Mouse (Mus musculus) erythroblast, adult 5-6 weeks (primary cell): ENCODE results near the gene Rpl38. TPM values are rescaled to one million over a fixed set of nuclear protein-coding genes. Genes with fewer than 3 reads are reported as not detected.

Experiments used
- ATAC-seq: replicated peaks from 2 replicates; pipeline ENCODE4 v1.8.0; 2016; ENCODE audit warnings: moderate number of reproducible peaks, mild to moderate bottlenecking, moderate TSS enrichment, inconsistent platforms; ENCODE audit not compliant: poor library complexity, low FRiP score, severe bottlenecking
- total RNA-seq, 2 experiments: library from RNA; stranded (forward) in 1 of 2; stranded (reverse) in 1 of 2; fragments of 150-400 nt in 1 of 2; fragments of 200-764, 138-1000 nt in 1 of 2; gene quantifications; 2 replicates each; pipeline versions ENCODE4 v1.2.3 to v1.2.4; 2015 to 2017; ENCODE audit warnings: low replicate concordance in 2 of 2

Rpl38 gene
- 178 and 282 TPM in 2 replicates for total RNA-seq (2015; ENCODE audit: low replicate concordance)
- 361 and 369 TPM in 2 replicates for total RNA-seq (2017; ENCODE audit: low replicate concordance)

DNA sequence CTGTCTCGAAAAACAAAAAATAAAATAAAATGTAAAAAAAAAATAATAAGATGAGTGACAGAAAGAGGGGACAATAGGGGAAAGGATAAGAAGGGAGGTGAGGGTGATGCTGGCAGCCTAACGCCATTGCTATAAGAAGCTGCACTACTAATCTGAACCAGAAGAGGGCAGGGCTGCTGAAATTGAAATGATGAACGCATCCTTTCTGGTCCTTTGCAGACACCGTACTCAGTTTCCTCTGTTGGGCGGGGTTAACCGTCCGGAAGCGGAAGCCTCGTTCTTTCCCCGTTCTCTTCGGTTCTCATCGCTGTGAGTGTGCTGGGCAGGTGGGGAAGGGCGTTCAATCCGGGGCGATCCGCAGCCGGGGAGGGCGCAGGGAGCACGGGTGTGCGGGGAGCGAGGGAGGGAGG is at the start of gene Rpl38:
TSS of gene Rpl38 (plus strand) at position 224 of the 410 bp plus-strand sequence.
- ATAC-seq, result peak; percentile 87

DNA sequence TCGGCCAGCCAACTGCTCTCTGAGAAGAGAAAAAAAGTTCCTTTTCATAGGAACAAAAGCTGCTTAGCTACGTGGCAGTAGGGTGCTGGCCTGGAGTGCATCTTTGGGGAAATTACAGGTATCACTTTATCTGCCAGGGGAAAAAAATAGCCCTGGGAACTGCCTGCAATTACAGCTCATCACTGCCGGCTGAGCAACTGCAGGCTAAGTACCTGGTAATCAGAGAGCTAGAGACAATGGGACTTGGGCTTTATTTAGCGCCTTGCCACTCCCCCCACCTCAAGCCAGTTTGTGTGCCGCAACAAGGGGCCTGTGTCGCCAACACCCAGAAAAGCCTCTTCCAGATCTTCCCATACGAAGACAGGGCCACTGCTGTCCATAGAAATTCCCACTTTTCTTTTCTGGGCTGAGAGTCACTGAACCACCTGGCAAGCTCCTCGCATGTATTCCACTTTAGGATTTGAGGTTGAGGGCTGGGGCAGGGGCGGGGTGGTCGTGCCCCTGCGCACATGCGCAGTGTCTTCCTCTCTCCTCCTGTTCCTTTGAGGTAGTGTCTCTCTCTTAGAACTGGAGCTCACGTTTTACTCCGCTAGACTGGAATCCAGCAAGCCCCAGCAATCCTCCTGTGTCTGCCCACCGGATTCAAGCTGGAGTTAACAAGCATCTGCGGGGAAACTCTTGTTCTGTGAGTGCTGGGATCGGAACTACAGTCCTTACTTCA is 49.5 kb upstream of the Rpl38 start:
- ATAC-seq, result no peak

DNA sequence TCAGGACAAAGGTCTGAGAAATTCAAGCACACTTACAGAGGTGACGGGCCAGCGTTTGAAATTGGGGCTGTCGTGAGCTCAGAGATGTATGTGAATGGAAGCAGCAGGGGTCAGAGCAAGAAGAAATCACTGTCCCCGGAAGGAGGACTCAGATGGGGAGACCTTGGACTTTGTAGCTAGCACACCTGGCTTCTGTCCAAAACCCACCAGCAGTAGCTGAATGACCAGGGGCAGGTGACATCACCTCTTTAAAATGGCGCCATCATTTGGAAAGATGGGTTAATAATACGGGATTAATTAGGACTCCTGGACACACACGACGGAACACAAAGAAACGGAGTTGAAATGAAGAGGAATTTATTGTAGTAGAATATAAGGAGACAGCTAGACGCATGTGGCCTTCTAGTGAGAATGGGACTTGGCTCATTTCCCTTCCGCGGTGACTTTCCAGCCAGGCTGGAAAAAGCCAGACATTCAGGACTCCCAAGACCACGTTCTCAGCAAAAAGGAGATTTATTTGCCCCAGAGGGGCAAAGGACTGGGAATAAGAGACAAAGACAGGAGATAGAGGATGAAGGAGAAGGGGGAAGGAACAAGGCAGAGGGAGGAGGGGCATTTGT is 42.1 kb upstream of the Rpl38 start:
- ATAC-seq, result no peak

DNA sequence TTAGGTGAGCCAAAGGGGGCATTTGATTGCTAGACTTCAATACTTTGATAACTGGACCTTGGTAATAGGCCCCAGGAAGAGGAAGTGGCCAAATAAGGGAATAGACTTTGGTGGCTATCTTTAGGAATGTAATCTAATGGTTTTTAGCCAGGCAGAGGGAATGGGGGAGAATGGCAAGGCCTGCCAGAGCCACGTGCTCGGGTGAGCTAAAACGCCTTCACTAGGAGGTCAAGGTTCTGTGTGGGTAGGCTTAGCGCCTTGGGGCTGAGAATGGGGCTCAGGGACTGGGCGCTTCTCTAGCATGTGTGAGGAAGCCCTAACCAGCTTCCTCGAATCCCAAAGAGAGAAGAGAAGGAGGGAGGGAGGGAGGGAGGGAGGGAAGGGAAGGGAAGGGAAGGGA is 41.3 kb upstream of the Rpl38 start:
- ATAC-seq, result no peak

DNA sequence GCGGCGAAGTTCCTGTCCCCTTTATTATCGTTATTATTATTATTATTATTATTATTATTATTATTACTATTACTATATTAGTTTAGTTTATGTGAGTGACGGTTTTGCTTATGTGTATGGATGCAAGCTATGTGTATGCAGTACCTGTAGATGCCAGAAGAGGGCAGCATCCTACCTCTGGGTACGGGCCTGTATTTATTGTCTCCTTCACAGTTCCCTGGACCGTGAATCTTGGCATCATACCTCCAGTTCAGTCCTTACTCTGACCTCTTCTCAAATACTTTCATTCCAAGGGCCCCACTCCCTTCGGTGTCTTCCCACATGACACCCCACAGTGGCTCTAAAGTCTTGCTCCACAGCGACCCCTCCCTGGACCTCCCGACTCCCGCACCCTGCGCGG is 40.3 kb upstream of the Rpl38 start:
- ATAC-seq, result no peak

DNA sequence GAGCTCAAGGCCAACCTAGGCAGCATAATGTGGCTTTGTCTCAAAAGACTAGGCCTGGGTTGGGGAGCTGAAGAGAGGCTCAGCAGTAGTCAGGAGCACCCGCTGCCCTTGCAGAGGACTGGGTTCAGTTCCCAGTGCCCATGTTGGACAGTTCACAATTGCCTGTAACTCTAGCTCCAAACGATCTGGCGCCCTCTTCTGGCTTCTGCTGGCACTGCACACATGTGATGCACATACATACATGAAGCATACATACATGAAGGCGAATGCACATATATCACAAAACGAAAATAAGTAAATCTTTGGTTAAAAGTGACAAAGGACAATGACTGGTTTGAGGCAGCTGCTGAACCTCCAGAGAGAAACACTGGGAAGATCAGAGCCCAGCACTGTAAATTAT is 38.3 kb upstream of the Rpl38 start:
- no peak for ATAC-seq

DNA sequence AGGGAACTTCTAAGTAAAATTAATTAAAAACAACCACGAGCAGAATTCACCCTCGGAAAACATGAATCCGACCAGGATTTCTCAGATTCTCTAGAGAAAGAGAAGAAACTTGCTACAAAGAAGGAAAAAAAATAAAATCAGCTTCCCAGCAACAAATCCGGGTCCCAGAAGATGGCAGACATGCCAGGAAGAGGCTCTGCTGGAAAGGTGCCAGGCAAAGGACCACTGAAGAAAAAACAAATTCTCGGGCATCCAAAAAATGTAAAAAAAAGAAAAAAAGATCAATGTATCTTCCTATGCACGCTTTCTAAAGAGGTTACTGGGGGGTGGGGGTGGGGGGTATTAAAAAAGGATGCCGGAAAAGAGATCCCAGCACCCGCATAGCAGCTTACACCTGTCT is 36.1 kb upstream of the Rpl38 start:
- no peak for ATAC-seq

DNA sequence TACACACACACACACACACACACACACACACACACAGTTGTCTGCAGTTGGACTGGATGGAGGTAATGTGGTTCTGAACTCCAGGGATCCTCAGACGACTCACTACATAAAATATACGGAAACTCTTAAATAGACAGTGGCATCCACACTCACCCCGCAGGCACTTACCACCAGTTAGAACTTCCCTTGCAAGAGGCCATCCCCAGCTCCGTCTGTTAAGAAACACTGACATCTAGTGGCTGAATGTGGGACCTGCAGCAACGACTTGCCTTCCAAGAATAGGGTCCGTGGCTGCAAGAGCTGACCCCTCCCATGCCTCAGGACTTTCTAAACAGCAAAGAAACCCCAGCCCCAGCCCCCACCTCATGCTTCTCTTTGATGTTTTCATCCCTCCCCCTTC is 32.0 kb upstream of the Rpl38 start:
- ATAC-seq, result peak; percentile 73

DNA sequence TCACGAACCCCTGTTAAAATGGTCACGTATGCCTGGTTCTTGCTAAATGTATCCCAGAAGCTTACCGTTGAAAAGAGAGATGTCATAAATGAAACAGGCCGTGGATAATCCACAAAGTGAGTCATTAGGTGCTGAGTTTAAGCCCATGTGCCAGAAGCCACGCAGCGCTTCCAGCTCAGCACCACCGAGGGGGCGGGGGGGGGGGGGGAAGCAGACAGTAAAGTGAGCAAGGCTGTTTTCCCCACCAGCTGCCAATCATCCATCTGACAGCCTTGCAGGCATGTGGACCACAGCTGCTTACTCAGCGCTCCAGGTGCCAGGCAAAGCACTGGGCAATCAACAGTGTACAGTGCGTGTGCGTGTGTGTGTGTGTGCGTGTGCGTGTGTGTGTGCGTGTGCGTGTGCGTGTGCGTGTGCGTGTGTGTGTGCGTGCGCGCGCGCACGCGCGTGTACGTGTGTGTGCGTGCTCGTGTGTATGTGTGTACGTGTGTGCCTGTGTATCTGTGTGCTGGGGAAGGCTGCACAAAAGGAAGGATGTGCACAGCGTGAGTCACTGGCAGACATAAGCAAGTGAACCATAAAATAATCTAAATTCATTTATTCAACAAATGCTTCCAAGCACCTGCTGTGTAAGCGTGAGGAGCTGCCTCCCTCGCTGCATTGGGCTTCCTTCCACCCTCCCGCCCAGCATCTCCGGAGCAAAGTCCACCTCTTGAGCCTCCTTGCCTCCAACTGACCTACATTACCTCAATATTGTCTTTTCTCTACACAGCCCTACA is 31.4 kb upstream of the Rpl38 start:
- no peak for ATAC-seq

DNA sequence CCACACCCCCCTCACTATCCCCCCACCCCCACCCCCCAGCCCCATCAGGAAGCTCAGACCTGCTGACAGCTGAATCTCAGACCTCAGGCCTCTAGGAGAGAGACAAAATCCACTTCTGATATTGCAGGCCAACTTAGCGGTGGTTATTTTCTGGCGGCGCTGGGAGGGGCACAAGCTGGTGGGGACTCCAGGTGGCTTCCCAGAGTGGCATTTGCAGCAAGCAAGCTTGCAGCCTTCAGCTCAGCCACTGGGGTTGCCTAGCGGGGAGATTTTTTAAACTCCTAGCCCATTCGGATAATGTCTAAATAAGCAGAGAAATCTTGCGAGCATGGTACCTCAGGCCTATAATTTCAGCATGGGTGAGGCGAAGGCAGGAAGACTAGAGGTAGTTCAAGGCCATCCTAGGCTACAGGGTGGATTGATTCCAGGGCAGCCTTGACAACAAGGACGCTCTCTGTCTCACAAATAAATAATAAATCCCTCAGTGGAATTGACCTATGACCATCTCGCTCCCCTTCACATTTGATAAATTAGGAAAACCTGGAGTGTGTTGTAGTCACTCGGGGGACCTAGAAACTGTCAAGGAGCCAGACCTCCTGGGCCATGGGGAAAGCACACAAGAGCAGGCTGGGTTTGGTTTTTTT is 29.6 kb upstream of the Rpl38 start:
- no peak for ATAC-seq

DNA sequence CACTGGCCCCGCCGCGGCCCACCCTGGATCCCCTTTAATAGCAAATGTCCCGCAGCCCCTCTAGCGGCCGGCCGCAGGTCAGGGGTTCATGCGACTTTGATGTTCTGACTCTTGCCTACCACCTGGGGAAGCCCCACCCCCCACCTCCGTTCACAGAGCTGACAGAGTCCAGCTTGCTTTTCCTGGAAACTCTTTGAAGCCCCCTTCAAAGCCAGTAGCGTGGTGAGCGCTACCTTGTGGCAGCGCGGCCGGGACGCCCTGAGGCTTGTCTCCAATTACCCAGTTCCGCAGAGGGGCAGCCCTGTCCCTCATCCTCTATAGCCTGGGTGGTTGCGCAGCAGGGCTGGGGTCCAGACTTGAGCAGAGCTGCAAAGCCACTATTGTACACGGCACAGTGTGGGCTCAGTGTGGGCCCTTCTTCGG is 28.6 kb upstream of the Rpl38 start:
- no peak for ATAC-seq

DNA sequence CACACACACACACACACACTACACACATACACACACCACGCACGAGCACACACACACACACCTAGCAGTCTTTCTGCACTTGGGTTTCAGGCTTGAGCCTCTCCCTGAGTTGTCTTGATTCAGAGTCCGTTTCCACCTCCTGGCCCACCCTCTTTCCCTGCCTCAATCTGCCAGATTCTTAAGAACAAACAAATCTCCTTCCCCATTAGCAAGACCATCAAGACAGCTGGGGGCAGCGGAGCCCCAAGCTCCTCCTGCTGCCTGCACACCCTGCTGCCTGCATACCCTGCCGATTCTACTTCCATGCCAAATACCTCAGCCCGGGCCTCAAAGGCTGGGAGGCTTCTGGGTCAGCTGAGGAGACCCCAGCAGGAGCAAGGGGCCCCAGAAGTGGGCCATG is 27.7 kb upstream of the Rpl38 start:
- no peak for ATAC-seq

DNA sequence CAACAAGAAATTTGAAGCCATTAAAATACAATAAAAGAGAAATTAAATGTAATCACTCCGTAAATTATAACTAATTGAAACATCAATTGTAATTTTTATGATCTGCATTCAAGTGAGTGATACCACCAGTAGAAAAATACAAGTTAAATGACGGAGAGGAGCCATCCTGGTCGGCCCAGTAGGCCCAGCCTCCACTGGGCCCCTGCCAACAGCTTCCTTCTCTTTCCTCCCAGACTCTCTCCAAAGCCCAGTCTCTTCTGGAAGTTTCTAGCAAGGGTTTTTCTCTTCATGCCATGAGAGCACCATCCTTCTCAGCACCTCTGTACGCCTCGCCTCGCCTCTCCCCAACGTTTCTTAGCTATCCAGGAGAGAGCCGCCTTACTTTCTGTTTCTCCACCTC is 27.2 kb upstream of the Rpl38 start:
- ATAC-seq, result no peak

DNA sequence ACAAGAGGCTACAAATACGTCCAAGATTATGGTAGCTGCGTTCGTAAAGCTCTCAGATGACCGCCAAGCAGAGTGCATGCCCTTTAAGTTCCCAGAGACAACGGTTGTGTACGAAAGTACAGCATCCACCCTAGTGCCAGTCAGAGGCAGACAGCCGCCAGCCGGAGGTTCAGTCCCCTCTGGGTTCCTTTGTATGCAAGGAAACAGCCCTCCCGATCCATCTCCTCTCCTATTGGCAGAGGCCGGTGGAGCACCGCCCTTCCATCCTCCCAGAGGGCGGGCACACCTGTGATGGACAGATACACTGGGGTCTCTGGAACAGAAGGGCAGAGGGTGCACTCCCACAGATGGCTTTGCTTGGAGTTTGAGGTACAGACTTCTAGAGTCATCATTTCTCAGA is 26.1 kb upstream of the Rpl38 start:
- ATAC-seq, result no peak

DNA sequence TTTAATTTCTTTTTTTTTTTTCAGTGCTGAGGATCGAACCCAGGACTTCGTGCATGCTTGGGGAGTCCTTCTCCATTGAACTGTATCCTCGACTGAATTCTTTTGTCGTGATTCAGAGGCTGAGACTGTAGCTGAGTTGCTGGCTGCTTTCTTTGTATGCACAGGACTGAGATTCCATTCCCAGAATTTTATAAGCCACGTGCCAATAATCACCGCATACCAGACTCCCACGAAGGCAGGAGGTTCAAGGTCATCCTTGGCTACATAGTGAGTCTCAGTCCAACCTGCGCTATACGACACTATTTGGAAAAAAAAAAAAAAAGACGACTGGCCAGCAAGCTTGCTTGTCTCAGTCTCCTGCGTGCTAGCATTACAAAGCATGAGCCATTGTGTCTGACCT is 25.4 kb upstream of the Rpl38 start:
- no peak for ATAC-seq

DNA sequence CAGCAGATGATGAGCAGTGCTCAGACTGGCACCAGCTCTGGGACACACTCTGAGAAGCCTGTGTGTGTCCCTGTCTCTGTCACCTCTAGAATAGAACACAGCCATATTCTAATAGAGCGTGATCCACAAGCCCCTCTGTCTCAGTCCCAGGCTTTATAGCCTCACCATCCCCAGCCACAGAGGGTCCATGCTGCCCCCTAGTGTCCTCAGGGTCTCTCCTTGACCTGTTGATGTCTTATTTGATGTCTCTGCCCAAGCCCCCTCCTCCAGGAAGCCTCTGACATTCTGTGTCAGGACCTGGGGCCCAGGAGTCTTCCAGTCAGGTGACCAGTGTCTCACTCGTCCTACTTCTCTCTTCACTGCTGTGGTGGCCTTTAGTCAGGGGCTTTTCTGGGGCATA is 24.2 kb upstream of the Rpl38 start:
- no peak for ATAC-seq

DNA sequence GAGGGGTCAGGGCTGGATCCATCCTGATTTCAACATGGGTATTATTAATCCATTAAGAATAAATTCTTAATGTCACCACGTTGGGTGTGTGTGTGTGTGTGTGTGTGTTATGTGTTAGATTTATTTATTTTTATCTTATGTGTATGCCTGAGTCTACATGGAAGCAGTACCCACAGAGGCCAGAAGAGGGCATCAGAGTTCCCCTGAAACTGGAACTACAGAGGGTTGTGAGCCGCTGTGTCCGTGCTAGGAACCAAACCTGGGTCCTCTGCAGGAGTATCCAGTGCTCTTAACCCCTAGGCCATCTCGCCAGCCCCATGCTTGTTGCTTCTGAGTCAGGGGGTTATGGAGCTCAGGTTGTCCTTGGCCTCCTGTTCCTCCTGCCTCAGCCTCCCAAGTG is 18.8 kb upstream of the Rpl38 start:
- peak; percentile 72; the same call in 1 of the 2 replicates for ATAC-seq

DNA sequence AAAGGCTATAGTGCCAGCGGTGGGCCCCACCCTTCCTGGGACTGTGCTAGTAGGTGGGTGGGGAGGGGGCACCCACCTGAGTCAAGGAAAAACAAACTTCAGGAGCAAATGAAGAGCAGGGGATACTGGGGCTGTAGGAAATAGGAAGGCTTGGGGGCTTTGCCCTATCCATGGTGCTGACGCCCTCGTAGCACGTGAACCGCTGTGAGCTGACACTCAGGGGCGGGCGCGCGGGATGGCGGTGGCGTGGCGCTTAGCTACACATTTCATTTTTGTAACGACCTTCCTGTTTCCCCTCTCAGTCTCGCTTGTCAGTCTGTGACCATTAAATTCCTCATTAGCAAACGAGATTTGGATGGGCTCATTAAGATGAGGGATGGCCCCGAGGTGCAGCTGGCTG is 15.8 kb upstream of the Rpl38 start:
- ATAC-seq, result no peak

DNA sequence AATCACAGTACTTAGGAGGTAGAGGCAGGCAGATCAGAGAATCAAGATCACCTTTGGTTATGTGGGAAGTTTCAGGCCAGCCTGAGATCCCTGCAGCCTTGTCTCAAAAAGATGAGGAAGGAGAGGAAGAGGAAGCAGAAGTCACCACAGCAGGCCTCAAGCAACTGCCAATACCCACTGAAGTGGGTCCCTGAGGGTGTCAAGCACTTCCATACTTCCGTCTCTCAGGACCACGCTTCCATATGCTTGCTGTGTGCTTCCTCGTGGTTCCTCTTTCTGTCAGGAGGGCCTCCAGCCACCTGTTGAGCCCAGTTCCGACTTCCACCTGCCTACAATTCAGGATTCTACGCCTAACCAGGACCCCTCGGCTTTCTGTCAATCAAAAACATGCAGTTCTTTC is 14.7 kb upstream of the Rpl38 start:
- no peak for ATAC-seq

DNA sequence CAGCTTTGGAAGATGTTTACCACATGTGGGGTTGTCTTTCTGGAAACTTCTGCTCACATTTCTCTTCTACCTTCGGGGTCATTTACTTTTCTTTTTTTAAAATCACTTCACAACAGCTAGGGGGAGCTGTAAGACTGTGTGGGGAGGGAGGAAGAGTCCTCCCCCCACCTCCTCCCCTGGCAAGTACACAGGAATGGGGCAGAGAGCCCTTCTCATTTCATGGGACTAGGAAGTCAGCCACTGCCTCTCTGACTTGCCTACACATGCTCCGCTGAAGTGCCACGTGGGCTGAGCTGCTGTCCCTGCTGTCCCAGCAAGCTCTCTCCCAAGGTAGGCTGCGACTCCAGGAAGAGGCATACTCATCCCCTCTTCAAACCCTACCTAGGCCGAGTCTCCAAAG is 13.8 kb upstream of the Rpl38 start:
- ATAC-seq, result no peak
